Mouse (Mus musculus) ES-E14 (cell line): ENCODE measurements at regions not wholly inside any gene's neighbourhood (a gene's known extent, or its start where the extent isn't known, plus 50 kb on each side); places are given as distances from the start of the nearest gene placed in this dataset.

Experiments
- DNase-seq: peaks from one replicate; pipeline ENCODE4 v3.0.0-alpha.2; 2013; ENCODE audit warnings: low read depth, low spot score
- H3K27ac ChIP-seq: 2 replicates; pipeline ENCODE4 v1.5.1; 2012; ENCODE audit warnings: low read depth, mild to moderate bottlenecking, low read length, moderate library complexity, mixed read lengths; ENCODE audit not compliant: poor library complexity, insufficient read depth, severe bottlenecking
- H3K36me3 ChIP-seq: 2 replicates; pipeline ENCODE4 v1.6.1; 2012; ENCODE audit warnings: mild to moderate bottlenecking, low read length, moderate library complexity, mixed read lengths; ENCODE audit not compliant: control insufficient read depth, poor library complexity, insufficient read depth, severe bottlenecking
- H3K4me1 ChIP-seq, 2 experiments: fragments of 150-350 bp in 1 of 2; sonication (generic) in 1 of 2; 2 replicates each; pipeline ENCODE4 v1.6.1; 2012; ENCODE audit warnings: low read length in 2 of 2, mild to moderate bottlenecking in 1 of 2, mixed read lengths in 1 of 2; ENCODE audit not compliant: control insufficient read depth in 2 of 2, insufficient read depth in 2 of 2, poor library complexity in 1 of 2
- H3K4me3 ChIP-seq, 2 experiments: fragments of 150-350 bp in 1 of 2; sonication (generic) in 1 of 2; 2 replicates each; pipeline ENCODE4 v1.5.1; 2012; ENCODE audit warnings: low read length in 2 of 2, low read depth in 1 of 2, mild to moderate bottlenecking in 1 of 2, mixed read lengths in 1 of 2; ENCODE audit not compliant: insufficient read depth in 1 of 2, poor library complexity in 1 of 2, severe bottlenecking in 1 of 2
- H3K9ac ChIP-seq: 2 replicates; pipeline ENCODE4 v1.6.1; 2012; ENCODE audit warnings: low read depth, mild to moderate bottlenecking, low read length, mixed read lengths; ENCODE audit not compliant: poor library complexity, insufficient read depth, severe bottlenecking
- H3K9me3 ChIP-seq: fragments of 150-350 bp; sonication (generic); 2 replicates; pipeline ENCODE4 v1.6.1; 2012; ENCODE audit warnings: low read depth, mild to moderate bottlenecking, low read length; ENCODE audit not compliant: control insufficient read depth, insufficient read depth
- CHD2 ChIP-seq: IDR thresholded peaks from 2 replicates; pipeline ENCODE4 v1.6.1; 2014; ENCODE audit warnings: mild to moderate bottlenecking, low read depth, low read length, inconsistent platforms
- HCFC1 ChIP-seq: IDR thresholded peaks from 2 replicates; pipeline ENCODE4 v1.6.1; 2012; ENCODE audit warnings: low read length, inconsistent platforms, borderline replicate concordance; ENCODE audit not compliant: insufficient read depth
- MAFK ChIP-seq: IDR thresholded peaks from 2 replicates; pipeline ENCODE4 v1.6.1; 2014; ENCODE audit warnings: mild to moderate bottlenecking, low read depth, low read length, inconsistent platforms; ENCODE audit not compliant: insufficient read depth
- ZC3H11A ChIP-seq: IDR thresholded peaks from 2 replicates; pipeline ENCODE4 v1.6.1; 2012; ENCODE audit warnings: low read depth, mild to moderate bottlenecking, inconsistent platforms, low read length, borderline replicate concordance
- ZNF384 ChIP-seq: IDR thresholded peaks from 2 replicates; pipeline ENCODE4 v1.6.1; 2012; ENCODE audit warnings: low read depth, low read length, inconsistent platforms
- in situ Hi-C, 2 experiments: fragments of 600-800 bp; cut with MboI; formaldehyde crosslinking; loops; one replicate each; pipeline ENCODE4 v1.15.1; 2025; ENCODE audit warnings: low sequenced_read_pairs in 2 of 2, inconsistent platforms in 1 of 2; ENCODE audit not compliant: unreplicated experiment in 2 of 2

GRCm38 (mm10) chr6:59484004-59484403, 57.9 kb upstream of the Gprin3 start:
- TF ChIP-seq HCFC1: no peak
- TF ChIP-seq CHD2: no peak
- no peak for TF ChIP-seq ZNF384
- TF ChIP-seq MAFK: no peak
- TF ChIP-seq ZC3H11A: no peak
- in situ Hi-C loops: loop anchor here (5.0 to 25.0 kb wide), 2 partner anchors 222 to 237 kb away; no protein-coding TSS in a partner anchor
- no peaks in the 10 kb centered on the region for H3K4me1 ChIP-seq
- no peak for DNase-seq
- no peaks in the 10 kb centered on the region for H3K36me3 ChIP-seq
- H3K9me3 ChIP-seq: no peaks in the 10 kb centered on the region
- no peak overlapping the region for H3K9ac ChIP-seq
- H3K27ac ChIP-seq: no peak overlapping the region
- no peak overlapping the region for H3K4me3 ChIP-seq

GRCm38 (mm10) chr6:59483587-59483986, 57.5 kb upstream of the Gprin3 start:
- Histone ChIP-seq H3K36me3 (no peaks in the 10 kb centered on the region), H3K4me1 (no peaks in the 10 kb centered on the region), H3K9me3 (no peaks in the 10 kb centered on the region), H3K9ac (no peak overlapping the region), H3K4me3 (no peak overlapping the region), H3K27ac (no peak overlapping the region)
- in situ Hi-C loops: loop anchor here (5.0 to 25.0 kb wide), 2 partner anchors 221 to 236 kb away; no protein-coding TSS in a partner anchor
- DNase-seq: peak; percentile 38
- TF ChIP-seq HCFC1: no peak
- TF ChIP-seq MAFK: no peak
- no peak for TF ChIP-seq ZC3H11A
- no peak for TF ChIP-seq ZNF384
- TF ChIP-seq CHD2: no peak
